Mouse (Mus musculus) right cerebral cortex, postnatal 25 days (tissue): Measurements from ENCODE around the gene Diexf.

ENCODE experiments used
- DNase-seq: peaks from one replicate; pipeline ENCODE4 v3.0.0; 2022

Gene Diexf

DNA sequence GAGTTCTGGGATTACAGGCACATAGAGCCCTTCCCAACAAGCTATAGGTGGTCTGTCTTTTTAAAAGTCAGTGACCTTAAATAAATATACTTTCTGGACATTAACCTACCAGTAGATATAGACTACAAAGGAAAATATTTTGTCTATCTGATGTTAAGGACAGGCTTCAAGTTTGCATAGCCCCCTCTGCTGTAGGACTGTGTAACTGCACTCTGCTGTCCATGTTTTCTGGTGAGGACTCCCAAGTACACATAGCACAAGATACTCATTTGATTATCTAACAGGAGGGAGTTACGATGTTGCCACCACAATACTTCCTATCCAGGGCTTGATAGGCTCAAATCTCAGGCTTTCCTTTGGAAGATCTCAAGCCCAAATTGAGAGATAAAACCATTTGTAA is 3.7 kb upstream of the Diexf start:
- no peak for DNase-seq

- no peak for DNase-seq
These were observed 2.3 kb upstream of the Diexf start for GRCm38 (mm10) chr1:193132385-193132784.

DNA sequence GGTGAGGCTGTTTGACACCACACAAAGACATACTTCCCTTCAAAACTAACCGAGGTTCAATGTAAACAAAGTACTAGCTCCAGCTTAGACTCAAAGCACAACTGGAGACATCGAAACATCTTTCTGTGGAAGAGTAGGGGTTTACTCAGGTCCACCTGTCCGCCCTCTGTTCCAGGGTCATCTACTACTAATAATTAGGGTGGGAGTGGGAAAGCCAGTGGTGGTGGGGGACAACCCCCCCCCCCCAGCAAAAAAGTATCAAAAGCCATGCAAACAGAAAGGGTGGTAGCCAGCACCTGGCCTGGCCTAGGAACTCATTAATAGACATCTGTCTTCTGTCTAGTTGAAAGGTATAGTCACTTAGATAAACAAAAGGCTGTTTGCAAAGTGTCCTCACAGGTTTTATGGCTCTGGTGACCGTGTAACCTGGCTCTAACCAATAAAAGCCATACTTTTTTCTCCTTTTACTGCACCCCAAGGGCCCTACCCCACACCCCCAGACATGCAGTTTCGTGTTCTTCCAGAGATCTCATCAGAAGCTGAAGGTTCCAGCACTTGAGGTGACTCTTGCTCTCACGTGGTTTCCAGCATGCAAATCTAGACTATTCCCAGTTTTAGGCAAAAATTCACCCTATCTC is 1.4 kb upstream of the Diexf start:
- DNase-seq: no peak

DNA sequence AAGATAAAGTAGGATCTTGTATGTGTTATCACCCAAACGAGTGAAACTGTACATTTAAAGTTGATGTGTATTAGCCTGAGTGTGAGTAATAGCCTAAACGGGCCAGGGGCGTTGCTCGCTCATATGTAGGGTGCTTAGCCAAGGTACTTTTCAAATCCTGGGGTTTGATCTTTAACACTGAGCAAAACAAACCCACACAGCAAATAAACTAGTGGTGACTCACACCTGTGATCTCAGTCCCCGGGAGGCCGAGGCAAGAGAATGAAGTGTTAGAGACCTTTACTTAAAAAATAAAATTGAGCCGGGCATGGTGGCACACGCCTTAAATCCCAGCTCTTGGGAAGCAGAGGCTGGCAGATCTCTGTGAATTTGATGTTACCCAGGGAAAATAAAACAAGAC is 767 bp upstream of the Diexf start:
- no peak for DNase-seq

DNA sequence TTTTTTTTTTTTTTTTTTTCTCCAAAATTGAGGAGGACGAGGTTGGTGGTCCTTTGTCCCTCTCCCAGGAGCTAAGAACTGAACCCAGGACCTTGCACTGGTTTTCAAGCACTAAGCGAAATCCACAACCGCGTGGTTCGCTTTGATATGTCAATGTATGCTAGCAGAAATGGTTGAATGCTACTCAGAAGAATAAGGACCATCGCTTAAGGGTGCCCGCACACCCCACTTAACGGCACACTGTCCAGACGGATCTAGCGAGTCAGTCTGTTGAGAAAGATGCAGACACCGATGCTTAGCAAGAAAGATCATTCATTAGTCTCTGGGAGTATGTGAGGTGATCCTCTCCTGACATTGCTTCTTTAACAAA is 369 bp upstream of the Diexf start:
- DNase-seq: no peak

DNA sequence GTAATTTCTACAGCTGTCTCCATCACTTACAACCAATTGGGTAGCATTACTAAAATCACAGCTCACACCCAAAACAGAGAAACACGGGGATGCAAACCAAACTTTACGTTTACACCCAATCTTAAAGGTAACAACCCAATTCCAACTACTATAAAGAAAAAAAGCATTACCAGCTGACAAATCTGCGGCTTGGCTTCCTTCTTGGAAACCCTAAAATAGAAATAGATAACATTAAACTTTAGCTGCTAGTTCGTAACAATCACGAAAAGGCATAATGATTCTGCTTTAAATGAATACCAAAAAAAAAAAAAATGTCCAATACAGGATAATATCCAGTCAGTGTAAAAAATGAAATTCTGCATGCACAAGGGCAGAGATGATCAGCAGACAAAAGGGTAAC is 751 bp downstream of the Diexf start:
- DNase-seq: no peak

DNA sequence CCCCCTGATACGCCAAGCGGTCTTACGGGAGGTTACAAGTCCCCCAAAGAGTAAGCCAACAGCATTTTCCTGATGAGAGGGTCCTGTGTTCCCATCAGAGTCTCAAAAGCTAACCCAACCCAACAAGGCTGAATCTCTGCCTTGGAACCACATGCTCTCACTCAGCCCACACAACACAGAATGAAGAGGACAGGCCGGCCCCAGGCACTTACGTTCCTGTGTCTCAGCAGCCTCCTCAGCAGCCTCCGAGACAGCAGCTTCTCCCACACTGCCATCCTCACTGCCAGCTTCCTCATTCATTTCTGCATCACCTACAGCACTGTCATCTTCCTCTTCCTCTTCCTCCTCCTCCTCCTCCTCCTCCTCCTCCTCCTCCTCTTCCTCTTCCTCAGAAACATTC is 2.0 kb downstream of the Diexf start:
- no peak for DNase-seq

DNA sequence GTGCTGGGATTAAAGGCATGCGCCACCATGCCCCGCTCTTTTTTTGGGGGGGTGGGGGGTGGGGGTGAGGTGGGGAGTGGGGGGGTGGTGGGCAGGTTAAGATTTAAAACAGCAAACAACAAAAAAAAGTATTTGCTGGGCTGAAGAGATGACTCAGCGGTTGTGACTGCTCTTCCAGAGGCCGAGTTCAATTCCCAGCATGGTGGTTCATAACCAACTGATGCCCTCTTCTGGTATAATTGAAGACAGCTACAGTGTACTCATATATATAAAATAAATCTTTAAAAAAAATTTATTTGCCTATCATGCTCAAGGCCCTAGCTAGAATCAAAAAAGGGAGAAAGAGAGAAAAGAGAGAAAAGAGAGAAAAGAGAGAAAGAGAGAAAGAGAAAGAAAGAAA is 4.2 kb downstream of the Diexf start:
- no peak for DNase-seq

GRCm38 (mm10) chr1:193123290-193123689 is 6.8 kb downstream of the Diexf start:
- no peak for DNase-seq

- DNase-seq: no peak
These were observed 7.3 kb downstream of the Diexf start for GRCm38 (mm10) chr1:193122793-193123192.

GRCm38 (mm10) chr1:193112093-193112492 is 18.0 kb downstream of the Diexf start:
- DNase-seq: no peak

GRCm38 (mm10) chr1:193102996-193103395 is 27.1 kb downstream of the Diexf start:
- DNase-seq: no peak

DNA sequence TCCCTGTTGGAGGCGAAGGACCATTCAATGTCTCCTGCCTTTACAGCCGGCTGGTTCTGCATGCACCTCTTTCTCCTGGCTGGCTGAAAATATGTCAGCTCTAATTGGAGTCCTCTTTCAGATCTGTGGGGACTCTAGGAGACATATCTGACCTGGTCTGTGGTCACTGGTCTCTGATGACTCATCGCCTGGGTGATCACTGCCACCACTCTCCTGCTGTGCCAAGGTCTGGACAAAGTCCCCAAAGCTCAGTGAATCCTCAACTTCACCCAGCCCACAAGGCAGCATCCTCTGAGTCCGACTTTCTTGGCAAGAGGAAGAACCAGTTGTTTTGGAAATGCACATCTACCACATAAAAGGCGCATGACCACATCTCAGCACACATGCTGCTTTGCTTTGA is 27.5 kb downstream of the Diexf start:
- DNase-seq: no peak

- DNase-seq: no peak
These were observed 28.0 kb downstream of the Diexf start for GRCm38 (mm10) chr1:193102029-193102428.

- no peak for DNase-seq
These were observed 31.1 kb downstream of the Diexf start for GRCm38 (mm10) chr1:193098946-193099345.

DNA sequence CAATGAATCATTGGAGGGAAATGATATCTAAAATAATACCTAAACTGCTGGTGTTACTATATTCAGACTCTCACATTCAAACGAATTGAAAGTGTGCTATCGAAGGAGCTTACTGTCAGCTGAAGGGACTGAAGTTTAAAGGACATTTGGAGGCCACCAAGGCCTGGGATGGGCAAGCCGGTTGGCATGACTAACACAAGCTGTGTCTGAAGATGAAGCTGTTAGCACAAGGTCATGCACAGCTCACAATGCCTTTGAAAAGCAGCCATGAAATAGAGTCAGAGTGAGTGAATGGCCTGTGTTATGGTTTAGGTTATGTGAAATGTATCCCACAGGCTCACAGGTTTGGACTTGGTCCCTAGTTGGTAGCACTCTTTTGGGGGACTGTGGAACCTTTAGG is 36.5 kb downstream of the Diexf start:
- DNase-seq: no peak

- no peak for DNase-seq
These were observed 37.3 kb downstream of the Diexf start for GRCm38 (mm10) chr1:193092771-193093170.

DNA sequence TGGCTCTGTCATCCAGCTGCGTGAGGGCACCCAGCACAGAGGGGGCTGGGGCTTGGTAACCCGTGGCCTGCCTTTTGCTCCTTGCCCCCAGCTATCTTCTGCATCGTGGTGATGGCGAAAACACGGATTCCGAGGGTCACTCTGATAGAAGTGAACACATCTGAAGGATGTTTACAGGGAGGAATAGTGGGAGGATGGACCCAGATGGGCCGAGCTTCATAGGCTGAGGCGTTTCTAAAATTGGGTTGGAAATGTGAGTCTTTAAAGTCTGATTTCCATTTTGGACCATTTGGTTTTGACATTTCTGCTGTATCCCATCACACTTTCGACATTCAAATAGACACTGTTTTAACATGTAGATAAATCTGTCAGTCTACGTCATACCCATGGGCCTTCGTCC is 39.2 kb downstream of the Diexf start:
- DNase-seq: no peak

DNA sequence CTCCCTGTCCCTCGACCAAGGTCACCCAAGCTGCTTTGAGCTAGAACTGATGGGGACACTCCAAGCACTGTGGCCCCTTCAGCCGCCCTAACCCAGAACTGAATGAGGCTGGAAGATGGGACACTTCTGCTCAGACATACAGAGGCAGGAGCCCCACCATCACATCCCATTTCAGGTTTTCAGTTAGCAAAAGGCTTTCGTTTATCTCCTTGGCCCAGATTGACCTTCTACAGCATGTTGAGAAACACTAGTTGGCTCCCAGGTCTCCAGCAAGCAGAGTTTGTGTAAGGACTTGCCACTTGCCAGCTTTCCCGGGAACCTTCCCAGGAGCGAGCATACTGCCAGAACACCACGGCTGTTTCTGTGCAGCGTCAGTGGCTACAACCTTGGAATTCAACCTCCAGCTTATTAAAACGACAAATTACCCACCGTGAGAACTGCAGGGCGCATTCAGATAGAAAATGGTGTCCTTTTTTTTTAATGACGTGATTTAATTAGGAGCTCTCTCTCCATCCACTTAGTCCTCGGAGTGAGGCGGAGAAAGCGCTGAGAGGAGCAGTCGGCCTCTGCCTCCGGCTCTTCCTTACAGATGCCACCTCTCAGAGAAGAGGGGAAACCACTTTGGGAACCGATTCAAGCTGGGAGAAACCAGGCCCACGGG is 39.7 kb downstream of the Diexf start:
- DNase-seq: peak; percentile 58

DNA sequence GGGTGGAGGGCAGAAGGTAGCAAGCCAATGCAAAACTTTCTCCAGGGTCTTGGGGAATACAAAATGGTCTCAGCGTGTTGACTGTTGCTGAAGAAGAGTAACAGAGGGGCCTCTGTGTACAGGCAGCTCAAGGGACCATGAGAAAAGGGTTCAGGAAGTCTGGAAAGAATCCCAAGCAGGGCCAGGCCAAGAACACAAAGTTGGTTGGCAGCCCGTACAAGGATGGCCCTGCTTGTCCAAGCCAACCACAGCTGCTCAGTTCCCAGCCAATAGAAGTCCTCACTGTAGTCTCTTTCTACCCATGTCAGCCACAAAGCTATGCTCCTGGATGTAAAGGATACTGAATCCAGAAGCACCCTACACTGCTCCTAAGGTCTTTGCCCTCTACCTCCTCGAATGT is 40.4 kb downstream of the Diexf start:
- DNase-seq: no peak

- DNase-seq: no peak
These were observed 40.9 kb downstream of the Diexf start for GRCm38 (mm10) chr1:193089211-193089610.

DNA sequence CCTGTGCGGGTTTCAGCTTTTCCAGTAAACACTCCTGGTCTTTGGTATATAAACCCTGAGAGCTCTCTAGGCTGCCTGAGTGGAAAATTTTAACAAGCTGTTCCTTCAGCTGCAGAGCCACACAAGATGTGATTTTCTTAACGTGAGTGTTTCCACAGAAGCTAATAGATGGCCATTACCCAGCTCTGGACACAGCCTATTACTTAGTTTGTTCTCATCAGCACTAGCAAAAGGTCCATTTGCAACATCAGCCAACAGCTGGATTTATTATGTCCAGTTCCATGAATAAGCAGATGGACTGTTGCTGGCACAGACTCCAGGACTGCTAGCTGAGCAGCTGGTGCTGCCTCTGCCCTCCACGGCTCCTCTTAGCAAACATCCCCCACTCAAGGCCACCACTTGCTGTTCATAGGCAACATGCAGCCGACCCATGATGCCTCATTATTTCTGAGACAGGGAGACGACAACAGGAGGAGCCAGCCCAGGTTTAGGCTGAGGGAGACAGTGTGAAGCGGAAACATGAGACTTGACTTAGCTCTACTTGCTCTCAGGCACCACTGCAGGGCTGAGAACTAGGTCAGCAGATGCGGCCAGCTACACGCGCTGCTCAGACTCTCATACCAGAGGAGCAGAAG is 43.1 kb downstream of the Diexf start:
- no peak for DNase-seq

- DNase-seq: no peak
These were observed 43.8 kb downstream of the Diexf start for GRCm38 (mm10) chr1:193086111-193086841.

GRCm38 (mm10) chr1:193085541-193086020 is 44.5 kb downstream of the Diexf start:
- DNase-seq: no peak
